In genomic region chr12:27150871-27151853, GRCm38 (mm10) we compare ENCODE assay signal across 11 mouse cellular contexts.
DNase-seq lines count a peak whose midpoint lies in the region; ATAC-seq and TF ChIP-seq lines count a peak whose summit lies in the region.
"Had no signal": no experiment of that assay in that cellular context is flagged by ENCODE, and none has a peak within 500 bp of the region (broad histone marks: within the 10 kb centered on the region; RNA-seq: fewer than 3 reads in every experiment).

No protein-coding gene starts in this region.

- no peak for TF ChIP-seq CTCF in liver, postnatal 0 days (IDR thresholded peaks at IDR 0.05; ENCODE audit: low read depth)

- no peaks in the 10 kb centered on the region for H3K27me3 ChIP-seq in heart, embryonic 10.5 days (ENCODE audit: insufficient read depth, poor library complexity, severe bottlenecking)
- no peaks in the 10 kb centered on the region for H3K27me3 ChIP-seq in embryonic facial prominence, embryonic 11.5 days (ENCODE audit: control insufficient read depth, insufficient read depth, low read length)
- no peaks in the 10 kb centered on the region for H3K27me3 ChIP-seq in hindbrain, embryonic 12.5 days
- no peaks in the 10 kb centered on the region for H3K27me3 ChIP-seq in midbrain, embryonic 14.5 days (ENCODE audit: control insufficient read depth, insufficient read depth, low read length)
- H3K27me3 ChIP-seq in liver, postnatal 0 days (ENCODE audit: insufficient read depth, low read length), result no peaks in the 10 kb centered on the region

- peak overlapping the region; percentile 56; the same call in 1 of the 2 replicates for H3K27ac ChIP-seq in heart, embryonic 10.5 days
- peak overlapping the region; percentile 57; the same call in 1 of the 2 replicates for H3K27ac ChIP-seq in embryonic facial prominence, embryonic 11.5 days (replicated peaks; ENCODE audit: low read depth, low read length)
- H3K27ac ChIP-seq in hindbrain, embryonic 12.5 days, result peak overlapping the region; percentile 82
- H3K27ac ChIP-seq in midbrain, embryonic 14.5 days (replicated peaks; ENCODE audit: low read depth, low read length), result peak overlapping the region; percentile 80
- no peak overlapping the region for H3K27ac ChIP-seq in liver, postnatal 0 days (ENCODE audit: low read depth)
- H3K27ac ChIP-seq: macrophage had no signal

- DNase-seq in heart, embryonic 10.5 days (ENCODE audit: low spot score), result no peak
- DNase-seq in heart, adult 11 months, result no peak
- DNase-seq in embryonic facial prominence, embryonic 11.5 days (ENCODE audit: low spot score), result peak; percentile 80
- peak; percentile 75 for DNase-seq in midbrain, embryonic 14.5 days
- DNase-seq in urinary bladder, postnatal 25 days (ENCODE audit: low spot score), result no peak
- no peak for DNase-seq in thymus, adult 18-20 months
- no peak for DNase-seq in liver, postnatal 0 days
- DNase-seq: gastrocnemius, postnatal 10 days; heart, postnatal 14 days had no signal

- H3K9ac ChIP-seq in embryonic facial prominence, embryonic 11.5 days (replicated peaks; ENCODE audit: low read length), result peak overlapping the region; percentile 37
- H3K9ac ChIP-seq in hindbrain, embryonic 12.5 days, result 0 out of 2 replicates have a peak overlapping the region, but pooled peaks have one; percentile 3
- no peak overlapping the region for H3K9ac ChIP-seq in midbrain, embryonic 14.5 days (replicated peaks; ENCODE audit: low read length)
- H3K9ac ChIP-seq in liver, postnatal 0 days (replicated peaks), result no peak overlapping the region

- no peak overlapping the region for H3K4me2 ChIP-seq in embryonic facial prominence, embryonic 11.5 days (ENCODE audit: low read depth, low read length)
- H3K4me2 ChIP-seq in hindbrain, embryonic 12.5 days (replicated peaks), result peak overlapping the region; percentile 16
- H3K4me2 ChIP-seq in midbrain, embryonic 14.5 days (ENCODE audit: low read length), result 0 out of 2 replicates have a peak overlapping the region, but pooled peaks have one; percentile 1
- no peak overlapping the region for H3K4me2 ChIP-seq in liver, postnatal 0 days (ENCODE audit: low read depth, low read length)

- ATAC-seq in embryonic facial prominence, embryonic 11.5 days (replicated peaks; ENCODE audit: insufficient number of reproducible peaks, low FRiP score, low TSS enrichment, low read depth), result peak; percentile 82
- ATAC-seq in hindbrain, embryonic 12.5 days (ENCODE audit: low FRiP score), result peak; percentile 90
- peak; percentile 83 for ATAC-seq in midbrain, embryonic 14.5 days (ENCODE audit: low FRiP score, low TSS enrichment)
- ATAC-seq in liver, postnatal 0 days, result no peak

- H3K36me3 ChIP-seq in heart, embryonic 10.5 days, result no peaks in the 10 kb centered on the region
- no peaks in the 10 kb centered on the region for H3K36me3 ChIP-seq in embryonic facial prominence, embryonic 11.5 days (replicated peaks; ENCODE audit: control insufficient read depth, insufficient read depth, low read depth, low read length)
- H3K36me3 ChIP-seq in hindbrain, embryonic 12.5 days, result no peaks in the 10 kb centered on the region
- H3K36me3 ChIP-seq in midbrain, embryonic 14.5 days (ENCODE audit: control insufficient read depth, insufficient read depth, low read length), result no peaks in the 10 kb centered on the region
- H3K36me3 ChIP-seq in liver, postnatal 0 days (replicated peaks; ENCODE audit: insufficient read depth, low read length), result no peaks in the 10 kb centered on the region

- H3K9me3 ChIP-seq in heart, embryonic 10.5 days, result no peaks in the 10 kb centered on the region
- H3K9me3 ChIP-seq in embryonic facial prominence, embryonic 11.5 days (replicated peaks; ENCODE audit: control insufficient read depth, low read length), result no peaks in the 10 kb centered on the region
- no peaks in the 10 kb centered on the region for H3K9me3 ChIP-seq in hindbrain, embryonic 12.5 days (replicated peaks)
- H3K9me3 ChIP-seq in midbrain, embryonic 14.5 days (ENCODE audit: control insufficient read depth, low read length), result no peaks in the 10 kb centered on the region
- H3K9me3 ChIP-seq in liver, postnatal 0 days (ENCODE audit: low read length), result no peaks in the 10 kb centered on the region

- TF ChIP-seq EP300 in liver, postnatal 0 days (IDR thresholded peaks at IDR 0.05; ENCODE audit: low read depth), result no peak

- peaks cover 6% of the 10 kb centered on the region for H3K4me1 ChIP-seq in heart, embryonic 10.5 days
- H3K4me1 ChIP-seq in embryonic facial prominence, embryonic 11.5 days (ENCODE audit: control insufficient read depth, insufficient read depth, low read length), result peaks cover 4% of the 10 kb centered on the region
- H3K4me1 ChIP-seq in hindbrain, embryonic 12.5 days, result peaks cover 43% of the 10 kb centered on the region
- peaks cover 43% of the 10 kb centered on the region for H3K4me1 ChIP-seq in midbrain, embryonic 14.5 days (ENCODE audit: control insufficient read depth, insufficient read depth, low read length)
- no peaks in the 10 kb centered on the region for H3K4me1 ChIP-seq in liver, postnatal 0 days (ENCODE audit: insufficient read depth)

- WGBS in heart, embryonic 10.5 days, result 35% methylated on average over 13 of the region's 13 CpGs
- WGBS in embryonic facial prominence, embryonic 11.5 days, result 12% methylated on average over 13 of the region's 13 CpGs
- 8% methylated on average over 13 of the region's 13 CpGs for WGBS in hindbrain, embryonic 12.5 days
- 3% methylated on average over 13 of the region's 13 CpGs for WGBS in midbrain, embryonic 14.5 days
- 41% methylated on average over 13 of the region's 13 CpGs for WGBS in liver, postnatal 0 days (ENCODE audit: insufficient replicate concordance)

- H3K4me3 ChIP-seq in heart, embryonic 10.5 days, result no peak overlapping the region
- H3K4me3 ChIP-seq in embryonic facial prominence, embryonic 11.5 days (ENCODE audit: low read depth, low read length), result no peak overlapping the region
- no peak overlapping the region for H3K4me3 ChIP-seq in hindbrain, embryonic 12.5 days
- no peak overlapping the region for H3K4me3 ChIP-seq in midbrain, embryonic 14.5 days (replicated peaks; ENCODE audit: low read depth, low read length)
- no peak overlapping the region for H3K4me3 ChIP-seq in liver, postnatal 0 days (ENCODE audit: low read depth, low read length)

Comparison
In these comparisons a context has a peak if more than half of its experiments do, and no peak if none do; other contexts are left out.
1. DNase-seq: peak in embryonic facial prominence, embryonic 11.5 days (single experiment) and midbrain, embryonic 14.5 days (single experiment); none in heart, embryonic 10.5 days (single experiment), heart, adult 11 months (single experiment), urinary bladder, postnatal 25 days (single experiment), thymus, adult 18-20 months (0 of 2) and liver, postnatal 0 days (single experiment).
2. H3K4me2 ChIP-seq: peak in hindbrain, embryonic 12.5 days (single experiment) and midbrain, embryonic 14.5 days (single experiment); none in embryonic facial prominence, embryonic 11.5 days (single experiment) and liver, postnatal 0 days (single experiment).
3. H3K9ac ChIP-seq: peak in embryonic facial prominence, embryonic 11.5 days (single experiment) and hindbrain, embryonic 12.5 days (single experiment); none in midbrain, embryonic 14.5 days (single experiment) and liver, postnatal 0 days (single experiment).